Mouse (Mus musculus): ENCODE measurements at regions not wholly inside any gene's neighbourhood (a gene's known extent, or its start where the extent isn't known, plus 50 kb on each side); places are given as distances from the start of the nearest gene placed in this dataset.
"Not testable (repeated sequence)": the region's sequence is repeated elsewhere in the genome, so short reads cannot be mapped to it uniquely, and the experiment has no call there.

GRCm38 (mm10) chr1:149463930-149464329 is 497.2 kb downstream of the Pla2g4a start:
- ATAC-seq (replicated peaks; ENCODE audit: low read depth, poor library complexity, severe bottlenecking): no peak

- ATAC-seq (replicated peaks; ENCODE audit: low read depth, poor library complexity, severe bottlenecking): no peak
These were observed 511.1 kb downstream of the Pla2g4a start for GRCm38 (mm10) chr1:149449801-149450493.

GRCm38 (mm10) chr1:149448516-149448915 is 512.6 kb downstream of the Pla2g4a start:
- ATAC-seq (replicated peaks; ENCODE audit: low read depth, poor library complexity, severe bottlenecking): no peak

GRCm38 (mm10) chr1:149411009-149411408 is 550.1 kb downstream of the Pla2g4a start:
- no peak for ATAC-seq (replicated peaks; ENCODE audit: low read depth, poor library complexity, severe bottlenecking)

GRCm38 (mm10) chr1:149405367-149405766 is 555.7 kb downstream of the Pla2g4a start:
- no peak for ATAC-seq (replicated peaks; ENCODE audit: low read depth, poor library complexity, severe bottlenecking)

- no peak for ATAC-seq (replicated peaks; ENCODE audit: low read depth, poor library complexity, severe bottlenecking)
These were observed 572.4 kb downstream of the Pla2g4a start for GRCm38 (mm10) chr1:149388706-149389105.

GRCm38 (mm10) chr1:149351338-149351907 is 609.7 kb downstream of the Pla2g4a start:
- ATAC-seq (replicated peaks; ENCODE audit: low read depth, poor library complexity, severe bottlenecking): no peak

GRCm38 (mm10) chr1:149347359-149347758 is 613.7 kb downstream of the Pla2g4a start:
- ATAC-seq (replicated peaks; ENCODE audit: low read depth, poor library complexity, severe bottlenecking): no peak

GRCm38 (mm10) chr1:149338158-149338557 is 622.9 kb downstream of the Pla2g4a start:
- no peak for ATAC-seq (replicated peaks; ENCODE audit: low read depth, poor library complexity, severe bottlenecking)

GRCm38 (mm10) chr1:149332239-149332638 is 628.9 kb downstream of the Pla2g4a start:
- ATAC-seq (replicated peaks; ENCODE audit: low read depth, poor library complexity, severe bottlenecking): no peak

- ATAC-seq (replicated peaks; ENCODE audit: low read depth, poor library complexity, severe bottlenecking): no peak
These were observed 633.9 kb downstream of the Pla2g4a start for GRCm38 (mm10) chr1:149327171-149327570.

- ATAC-seq (replicated peaks; ENCODE audit: low read depth, poor library complexity, severe bottlenecking): no peak
These were observed 638.0 kb downstream of the Pla2g4a start for GRCm38 (mm10) chr1:149323095-149323494.

- ATAC-seq (replicated peaks; ENCODE audit: low read depth, poor library complexity, severe bottlenecking): no peak
These were observed 671.4 kb downstream of the Pla2g4a start for GRCm38 (mm10) chr1:149289725-149290124.

GRCm38 (mm10) chr1:149274932-149275331 is 686.2 kb downstream of the Pla2g4a start:
- no peak for ATAC-seq (replicated peaks; ENCODE audit: low read depth, poor library complexity, severe bottlenecking)

GRCm38 (mm10) chr1:149256866-149257265 is 704.2 kb downstream of the Pla2g4a start:
- no peak for ATAC-seq (replicated peaks; ENCODE audit: low read depth, poor library complexity, severe bottlenecking)

GRCm38 (mm10) chr1:149254141-149254540 is 706.9 kb downstream of the Pla2g4a start:
- 0 out of 2 replicates have a peak, but pooled peaks have one; percentile 56 for ATAC-seq (replicated peaks; ENCODE audit: low read depth, poor library complexity, severe bottlenecking)

- ATAC-seq (replicated peaks; ENCODE audit: low read depth, poor library complexity, severe bottlenecking): no peak
These were observed 722.6 kb downstream of the Pla2g4a start for GRCm38 (mm10) chr1:149238329-149239015.

GRCm38 (mm10) chr1:149227170-149227569 is 733.9 kb downstream of the Pla2g4a start:
- ATAC-seq (replicated peaks; ENCODE audit: low read depth, poor library complexity, severe bottlenecking): not testable (repeated sequence)

GRCm38 (mm10) chr1:149226400-149226799 is 734.7 kb downstream of the Pla2g4a start:
- no peak for ATAC-seq (replicated peaks; ENCODE audit: low read depth, poor library complexity, severe bottlenecking)

GRCm38 (mm10) chr1:149202631-149203030 is 758.5 kb downstream of the Pla2g4a start:
- ATAC-seq (replicated peaks; ENCODE audit: low read depth, poor library complexity, severe bottlenecking): no peak

- no peak for ATAC-seq (replicated peaks; ENCODE audit: low read depth, poor library complexity, severe bottlenecking)
These were observed 761.8 kb downstream of the Pla2g4a start for GRCm38 (mm10) chr1:149199284-149199683.
